Mouse (Mus musculus) adrenal gland, postnatal 14 days (tissue): ENCODE results near the gene Hist1h3b. TPM values are rescaled to one million over a fixed set of nuclear protein-coding genes. Genes with fewer than 3 reads are reported as not detected.
"Not testable (repeated sequence)": the region's sequence is repeated elsewhere in the genome, so short reads cannot be mapped to it uniquely, and the experiment has no call there.

ENCODE experiments used
- DNase-seq: peaks from one replicate; pipeline ENCODE4 v3.0.0; 2021; ENCODE audit warnings: mixed read lengths
- total RNA-seq: library from RNA; stranded (reverse); gene quantifications from 2 replicates; pipeline ENCODE4 v1.2.3, GENCODE M21; 2021

The Hist1h3b gene
- total RNA-seq, 1 experiment from 2014 or later = 351 TPM

DNA sequence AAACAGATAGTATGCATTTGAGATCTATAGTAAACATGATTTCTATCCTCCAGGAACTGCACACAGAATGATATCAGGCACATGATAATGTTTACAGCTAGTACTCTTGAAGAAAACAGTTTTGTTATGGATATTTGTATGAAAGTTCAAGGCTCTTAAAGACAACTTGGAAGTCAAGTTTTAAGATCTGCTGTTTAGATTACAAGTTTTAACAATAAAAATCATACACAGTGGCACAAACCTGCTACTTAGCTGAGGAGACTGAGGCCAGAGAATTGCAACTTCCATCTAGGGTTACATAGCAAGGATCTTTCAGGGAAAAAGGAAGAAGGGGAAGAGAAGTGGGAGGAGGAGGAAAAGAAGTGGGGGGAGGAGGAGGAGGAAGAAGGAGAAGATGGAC lies 2.9 kb downstream of the Hist1h3b start:
- no peak for DNase-seq

DNA sequence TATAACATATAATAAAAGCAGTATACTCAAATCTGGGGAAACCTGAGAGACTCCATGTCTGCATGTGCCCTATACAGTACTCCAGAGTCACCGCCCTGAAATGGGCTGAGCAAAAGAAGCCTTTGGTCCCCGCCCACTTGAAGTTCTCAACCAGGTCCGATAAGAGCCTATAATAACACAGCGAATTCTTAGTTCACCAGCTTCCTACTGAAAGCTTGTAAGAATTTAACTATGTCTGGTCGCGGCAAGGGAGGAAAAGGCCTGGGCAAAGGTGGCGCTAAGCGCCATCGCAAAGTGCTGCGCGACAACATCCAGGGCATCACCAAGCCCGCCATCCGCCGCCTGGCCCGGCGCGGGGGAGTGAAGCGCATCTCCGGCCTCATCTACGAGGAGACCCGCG lies 4.7 kb downstream of the Hist1h3b start, which contains the start of gene Hist1h4b:
Gene Hist1h4b (plus strand): TSS at position 224 of the 400 bp plus-strand sequence.
- DNase-seq = peak; percentile 91

DNA sequence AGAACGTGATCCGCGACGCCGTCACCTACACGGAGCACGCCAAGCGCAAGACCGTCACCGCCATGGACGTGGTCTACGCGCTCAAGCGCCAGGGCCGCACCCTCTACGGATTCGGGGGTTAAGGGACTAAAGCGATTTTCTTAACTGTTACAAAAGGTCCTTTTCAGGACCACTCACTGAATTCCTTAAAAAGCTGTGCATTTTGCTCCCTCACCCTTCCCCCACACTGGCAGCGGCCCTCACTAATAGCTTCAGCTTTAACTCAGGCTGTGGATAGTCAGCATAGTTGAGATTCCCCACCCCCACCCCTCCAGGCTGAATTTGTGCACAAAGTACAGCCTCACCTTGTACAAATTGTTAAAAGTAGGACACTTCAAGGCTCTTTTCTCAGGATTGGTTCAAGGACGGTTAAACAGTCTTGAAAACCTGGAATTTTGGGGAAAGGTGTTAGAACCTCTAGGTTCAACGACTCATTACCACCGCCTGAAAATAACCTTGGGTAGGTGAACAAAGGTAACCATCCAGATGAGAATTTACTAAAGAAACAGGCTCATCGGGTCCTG lies 5.2 kb downstream of the Hist1h3b start:
- no peak for DNase-seq

- no peak for DNase-seq
Observed at GRCm38 (mm10) chr13:23757921-23758320, 5.9 kb downstream of the Hist1h3b start.

- no peak for DNase-seq
Observed at GRCm38 (mm10) chr13:23759251-23759771, 7.2 kb downstream of the Hist1h3b start.

- DNase-seq = no peak
Observed at GRCm38 (mm10) chr13:23759916-23760239, 7.8 kb downstream of the Hist1h3b start.

- DNase-seq = no peak
Observed at GRCm38 (mm10) chr13:23760240-23760971, 8.3 kb downstream of the Hist1h3b start.

DNA sequence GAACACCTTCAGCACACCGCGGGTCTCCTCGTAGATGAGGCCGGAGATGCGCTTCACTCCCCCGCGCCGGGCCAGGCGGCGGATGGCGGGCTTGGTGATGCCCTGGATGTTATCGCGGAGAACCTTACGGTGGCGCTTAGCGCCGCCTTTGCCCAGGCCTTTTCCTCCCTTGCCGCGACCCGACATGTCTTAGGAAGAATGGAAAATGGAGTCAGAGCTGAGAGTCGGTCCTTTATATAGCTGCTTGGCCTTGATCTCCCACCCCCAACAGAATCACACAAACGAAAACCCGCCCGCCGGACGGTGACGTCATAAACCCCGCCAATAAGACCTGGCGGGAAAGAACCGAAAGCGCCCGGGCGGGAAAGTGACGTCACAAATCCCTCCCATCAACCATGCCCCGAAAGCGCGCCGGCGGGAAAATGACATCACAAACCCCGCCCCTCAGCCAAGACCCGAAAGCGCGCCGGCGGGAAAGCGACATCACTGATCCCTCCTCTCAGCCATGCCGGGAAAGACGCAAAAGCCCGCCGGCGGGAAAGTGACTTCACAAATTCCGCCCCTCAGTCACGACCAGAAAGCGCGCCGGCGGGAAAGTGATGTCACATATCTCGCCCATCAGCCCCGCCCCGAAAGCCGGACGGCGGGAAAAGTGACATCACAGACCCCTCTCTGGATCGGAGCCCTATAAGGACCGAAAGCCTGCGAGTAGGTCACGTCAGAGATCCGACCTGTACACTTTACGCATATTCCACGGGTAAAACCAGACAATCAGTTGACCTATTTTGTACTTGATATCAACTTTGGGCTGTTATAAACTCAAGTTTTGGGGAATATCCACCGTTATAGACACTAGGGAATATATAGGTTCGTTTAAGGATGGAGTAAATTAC lies 9.2 kb downstream of the Hist1h3b start, which contains the start of gene Hist1h4a:
Gene Hist1h4a (minus strand): TSS at position 259 of the 893 bp plus-strand sequence.
- DNase-seq = peak; percentile 99

- peak; percentile 70 for DNase-seq
Observed at GRCm38 (mm10) chr13:23761871-23762821, 10.1 kb downstream of the Hist1h3b start, which contains the start of gene Hist1h3a. Hist1h3a (minus strand) TSS chr13:23762386.

DNA sequence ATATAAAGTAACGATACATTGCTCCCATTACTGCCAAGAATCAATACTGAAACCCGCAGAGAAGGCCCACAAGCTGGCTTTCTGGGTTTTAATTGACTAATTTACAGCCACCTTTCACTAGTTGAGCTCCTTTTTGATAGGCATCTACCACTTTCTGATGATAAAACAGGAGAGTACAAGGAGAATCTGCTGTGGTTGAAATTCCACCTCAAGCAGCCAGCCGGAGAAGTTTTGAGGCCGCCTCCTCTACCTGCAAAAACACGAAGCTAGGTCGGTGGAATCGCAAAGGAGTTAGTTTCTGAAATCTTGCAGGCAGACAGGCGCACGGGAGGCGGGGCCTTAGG lies 11.1 kb downstream of the Hist1h3b start:
- no peak for DNase-seq

DNA sequence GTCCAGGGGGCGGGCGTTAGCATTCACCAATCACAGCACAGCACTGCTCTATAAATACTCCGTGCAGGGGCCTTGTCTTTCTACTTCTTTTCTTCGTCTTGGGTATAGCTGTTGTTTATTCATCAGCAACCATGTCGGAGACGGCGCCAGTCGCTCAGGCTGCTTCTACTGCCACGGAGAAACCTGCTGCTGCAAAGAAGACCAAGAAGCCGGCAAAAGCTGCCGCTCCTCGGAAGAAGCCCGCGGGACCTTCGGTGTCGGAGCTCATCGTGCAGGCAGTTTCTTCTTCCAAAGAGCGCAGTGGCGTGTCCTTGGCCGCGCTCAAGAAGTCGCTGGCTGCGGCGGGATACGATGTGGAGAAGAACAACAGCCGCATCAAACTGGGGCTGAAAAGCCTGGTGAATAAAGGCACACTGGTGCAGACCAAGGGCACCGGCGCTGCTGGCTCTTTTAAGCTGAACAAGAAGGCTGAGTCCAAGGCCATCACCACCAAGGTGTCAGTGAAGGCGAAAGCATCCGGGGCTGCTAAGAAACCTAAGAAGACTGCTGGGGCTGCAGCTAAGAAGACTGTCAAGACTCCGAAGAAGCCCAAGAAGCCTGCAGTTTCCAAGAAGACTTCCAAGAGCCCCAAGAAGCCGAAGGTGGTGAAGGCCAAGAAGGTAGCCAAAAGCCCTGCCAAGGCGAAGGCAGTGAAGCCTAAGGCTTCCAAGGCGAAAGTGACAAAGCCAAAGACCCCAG lies 11.7 kb downstream of the Hist1h3b start, which contains the start of gene Hist1h1a:
Gene Hist1h1a (plus strand): TSS at position 81 of the 738 bp plus-strand sequence.
- peak; percentile 90 for DNase-seq

GRCm38 (mm10) chr13:23764324-23765171 lies 12.5 kb downstream of the Hist1h3b start:
- no peak for DNase-seq

- DNase-seq = no peak
Observed at GRCm38 (mm10) chr13:23765172-23765513, 13.1 kb downstream of the Hist1h3b start.

DNA sequence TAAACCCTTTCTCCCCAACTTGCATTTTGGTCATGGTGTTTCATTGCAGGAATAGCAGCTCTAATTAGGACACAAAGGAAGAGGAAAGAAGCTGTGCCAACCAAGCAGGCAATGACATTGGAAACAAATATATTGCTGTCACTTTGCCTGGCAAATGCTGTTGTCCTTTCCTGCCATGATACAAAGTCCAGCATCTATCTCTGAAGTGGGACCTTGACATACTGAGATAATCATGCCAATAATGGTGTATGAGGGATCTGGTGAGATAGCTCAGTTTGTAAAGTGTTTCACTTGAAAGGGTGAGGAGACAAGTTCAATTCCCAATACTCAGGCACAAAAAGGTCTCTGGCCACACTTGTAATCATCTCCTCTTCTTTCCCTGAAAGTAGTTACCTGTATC lies 14.7 kb downstream of the Hist1h3b start:
- DNase-seq = peak; percentile 31

GRCm38 (mm10) chr13:23768834-23769397 lies 16.8 kb downstream of the Hist1h3b start:
- DNase-seq = no peak

- DNase-seq = not testable (repeated sequence)
Observed at GRCm38 (mm10) chr13:23769613-23770012, 17.5 kb downstream of the Hist1h3b start, which contains the start of gene Trim38. Trim38 (plus strand) TSS chr13:23769913.

- DNase-seq = peak; percentile 69
Observed at GRCm38 (mm10) chr13:23772561-23773313, 20.7 kb downstream of the Hist1h3b start.

GRCm38 (mm10) chr13:23778339-23778738 lies 26.3 kb downstream of the Hist1h3b start:
- DNase-seq = no peak

- no peak for DNase-seq
Observed at GRCm38 (mm10) chr13:23779025-23779424, 27.0 kb downstream of the Hist1h3b start.
